Mouse (Mus musculus) megakaryocyte-erythroid progenitor cell, adult 5 weeks (primary cell): ENCODE measurements around the gene Alg1. TPM values are rescaled to one million over a fixed set of nuclear protein-coding genes. Genes with fewer than 3 reads are reported as not detected.

ENCODE experiments used
- polyA plus RNA-seq: library from polyadenylated mRNA; stranded (reverse); fragments of >175 nt; gene quantifications from 2 replicates; pipeline ENCODE4 v1.2.3, GENCODE M21; 2012

The Alg1 gene
- 13.6 and 14.8 TPM in 2 replicates for polyA plus RNA-seq

DNA sequence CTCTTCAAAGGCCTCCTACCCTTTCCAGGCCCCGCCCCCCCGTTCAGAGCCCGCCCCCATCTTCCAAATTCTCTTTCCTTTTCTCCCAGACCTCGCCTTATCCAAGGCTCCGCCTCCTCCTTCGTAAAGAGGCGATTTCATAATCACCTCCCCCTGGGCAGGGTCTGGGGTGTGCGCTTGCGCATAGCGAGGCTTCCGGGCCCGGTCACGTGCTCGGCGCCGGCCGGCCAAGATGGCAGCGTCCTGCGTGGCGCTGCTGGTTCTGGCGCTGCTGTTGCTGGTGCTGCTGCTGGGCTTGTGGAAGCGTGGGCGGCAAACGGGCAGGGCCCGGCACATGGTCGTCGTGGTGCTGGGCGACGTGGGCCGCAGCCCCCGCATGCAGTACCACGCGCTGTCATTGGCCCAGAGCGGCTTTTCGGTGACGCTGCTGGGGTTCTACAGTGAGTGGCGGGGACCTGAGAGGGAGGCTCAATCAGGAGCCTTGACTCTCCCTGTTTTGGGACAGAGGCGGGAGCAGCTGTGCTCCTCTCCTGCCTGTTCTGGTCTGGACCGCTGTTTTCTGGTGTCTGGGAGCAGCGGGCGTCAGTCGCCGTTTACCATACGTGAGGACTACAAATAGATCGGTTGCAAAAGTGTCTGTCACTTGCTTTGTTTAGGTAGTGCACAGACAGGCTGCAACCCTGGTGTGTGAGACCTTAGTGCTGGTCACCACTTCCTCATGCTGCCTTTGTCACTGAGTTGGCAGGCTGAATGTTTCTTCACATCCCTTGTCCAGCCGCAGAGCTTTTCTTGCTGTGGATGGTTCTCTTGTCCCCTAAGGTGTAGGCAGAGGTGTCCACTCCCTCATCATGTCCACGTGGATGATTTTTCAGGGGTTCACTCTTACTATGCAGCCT is at the start of gene Alg1:
Alg1 (plus strand) TSS at position 204 of the 896 bp plus-strand sequence.

DNA sequence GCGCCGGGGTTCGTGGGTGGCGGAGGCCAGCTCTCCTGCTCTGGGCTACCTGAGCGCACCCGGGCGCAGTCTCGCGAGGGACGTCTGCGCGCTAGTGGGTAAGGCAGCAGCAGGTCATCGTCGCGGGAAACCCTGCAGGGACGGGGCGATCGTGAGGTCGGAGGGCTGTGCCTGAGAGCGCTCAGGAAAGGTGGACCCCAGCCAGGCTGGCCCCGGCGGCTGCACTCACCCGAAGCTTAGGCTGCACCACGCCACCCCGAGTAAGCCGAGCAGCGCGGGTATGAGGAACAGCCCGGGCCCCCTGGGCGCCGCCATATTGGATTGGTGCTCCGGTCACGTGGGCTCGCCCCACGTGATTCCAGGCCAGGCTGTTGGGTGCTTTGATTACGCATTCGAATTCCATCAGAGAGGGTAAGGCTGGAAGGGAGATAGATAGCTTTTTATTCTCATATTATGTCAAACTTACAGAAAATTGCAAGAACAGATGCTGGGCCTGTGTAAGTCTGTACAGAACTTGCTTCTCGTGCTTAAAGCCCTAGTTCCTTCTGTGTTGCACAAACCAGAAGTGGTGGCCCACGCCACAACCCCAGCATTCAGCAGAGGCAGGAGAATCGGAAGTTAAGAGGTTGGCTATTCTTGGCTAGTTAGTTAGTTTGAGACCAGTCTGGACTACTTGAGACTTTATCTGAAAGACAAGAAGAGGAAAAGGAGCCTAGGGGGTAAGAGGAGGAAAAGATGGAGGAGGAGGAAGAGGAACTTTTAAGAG is 29.6 kb upstream of the Alg1 start, which contains the start of gene Nagpa:
Nagpa (minus strand) TSS at position 345 of the 766 bp plus-strand sequence.

DNA sequence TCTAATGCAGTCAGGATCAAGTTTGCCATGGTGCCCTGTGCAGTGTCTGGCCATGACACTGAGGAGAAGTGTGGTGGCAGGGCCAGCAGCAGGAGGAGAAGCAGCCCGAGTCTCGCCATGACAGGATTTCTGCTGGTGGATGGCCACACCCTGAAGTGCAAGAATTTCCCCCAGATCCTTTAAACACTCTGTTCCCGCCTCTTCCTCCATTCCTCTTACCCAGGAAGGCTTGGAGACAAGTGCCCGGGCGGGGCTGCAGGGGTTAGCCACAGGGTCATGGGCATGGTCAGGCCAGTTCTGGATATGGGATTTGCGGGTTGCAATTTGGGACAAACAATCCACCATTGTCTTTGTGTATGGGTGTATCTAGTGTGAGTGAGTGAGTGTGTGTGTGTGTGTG is 11.3 kb upstream of the Alg1 start, which contains the start of gene AU021092:
AU021092 (minus strand) TSS at position 160 of the 400 bp plus-strand sequence.

DNA sequence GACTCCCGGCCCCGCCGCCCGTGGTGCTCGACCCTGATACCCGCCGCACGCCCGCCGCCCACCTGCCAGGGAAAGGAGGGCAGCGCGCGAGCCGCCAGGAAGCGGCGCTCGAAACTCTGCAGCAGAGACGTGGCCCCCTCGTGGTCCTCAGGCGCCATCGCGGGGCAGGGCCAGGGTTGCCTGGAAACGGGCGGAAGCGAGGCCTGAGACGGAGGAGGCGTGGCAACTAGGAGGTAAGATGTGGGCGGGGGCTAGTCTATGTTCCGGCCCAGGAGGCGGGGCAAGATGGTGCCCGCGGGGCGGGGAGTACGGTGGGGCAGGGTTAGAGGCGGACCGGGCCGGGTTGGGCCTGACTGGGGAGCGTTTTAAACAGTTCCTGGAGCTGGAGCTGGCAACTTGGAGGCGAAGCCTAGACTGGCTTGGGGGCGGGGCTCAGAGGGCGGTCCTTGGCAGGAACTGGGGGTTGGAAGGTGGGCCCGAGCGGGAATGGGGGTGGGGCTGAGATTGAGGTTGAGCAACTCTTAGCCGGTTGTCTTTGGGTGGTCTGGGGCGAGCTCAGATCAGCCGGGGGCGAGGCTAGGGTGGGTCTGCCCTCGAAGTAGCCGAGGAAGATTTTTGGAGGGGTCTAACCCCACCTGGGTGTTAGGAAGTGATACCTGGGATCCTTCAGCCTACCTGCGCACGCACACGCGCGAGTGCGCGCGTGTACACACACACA is 22.5 kb downstream of the Alg1 start, which contains the start of gene Eef2kmt:
Eef2kmt (minus strand) TSS at position 205 of the 718 bp plus-strand sequence.

Other genes with a start within 250 kb of the Alg1 start
- gene Sept12, start 235.8 kb upstream of the Alg1 start, polyA plus RNA-seq, result 0.03 TPM in 1 of 2 replicates, not detected in the other
- gene Smim22, start 226.3 kb upstream of the Alg1 start, polyA plus RNA-seq, result not detected in 2 replicates
- gene Rogdi, start 220.1 kb upstream of the Alg1 start, polyA plus RNA-seq, result 111 and 130 TPM in 2 replicates
- gene Glyr1, start 183.8 kb upstream of the Alg1 start, polyA plus RNA-seq, result 23.6 and 25.3 TPM in 2 replicates
- gene Ubn1, start 183.6 kb upstream of the Alg1 start, polyA plus RNA-seq, result 20.0 and 22.6 TPM in 2 replicates
- 0.02 TPM in 1 of 2 replicates, not detected in the other for gene Ppl, start 101.2 kb upstream of the Alg1 start, polyA plus RNA-seq
- gene Sec14l5, start 86.5 kb upstream of the Alg1 start, polyA plus RNA-seq, result not detected in 2 replicates
- gene Nagpa, start 29.6 kb upstream of the Alg1 start, polyA plus RNA-seq, result 54.6 and 72.0 TPM in 2 replicates
- gene AU021092, start 11.3 kb upstream of the Alg1 start, polyA plus RNA-seq, result not detected in 2 replicates
- 3.7 and 3.8 TPM in 2 replicates for gene Eef2kmt, start 22.4 kb downstream of the Alg1 start, polyA plus RNA-seq